Mouse (Mus musculus) adipocyte (in vitro differentiated cells): ENCODE results near the gene Klf12.

Source experiments
- DNase-seq: peaks from one replicate; pipeline ENCODE4 v3.0.0-alpha.2; 2016; ENCODE audit warnings: low spot score

Gene Klf12

DNA sequence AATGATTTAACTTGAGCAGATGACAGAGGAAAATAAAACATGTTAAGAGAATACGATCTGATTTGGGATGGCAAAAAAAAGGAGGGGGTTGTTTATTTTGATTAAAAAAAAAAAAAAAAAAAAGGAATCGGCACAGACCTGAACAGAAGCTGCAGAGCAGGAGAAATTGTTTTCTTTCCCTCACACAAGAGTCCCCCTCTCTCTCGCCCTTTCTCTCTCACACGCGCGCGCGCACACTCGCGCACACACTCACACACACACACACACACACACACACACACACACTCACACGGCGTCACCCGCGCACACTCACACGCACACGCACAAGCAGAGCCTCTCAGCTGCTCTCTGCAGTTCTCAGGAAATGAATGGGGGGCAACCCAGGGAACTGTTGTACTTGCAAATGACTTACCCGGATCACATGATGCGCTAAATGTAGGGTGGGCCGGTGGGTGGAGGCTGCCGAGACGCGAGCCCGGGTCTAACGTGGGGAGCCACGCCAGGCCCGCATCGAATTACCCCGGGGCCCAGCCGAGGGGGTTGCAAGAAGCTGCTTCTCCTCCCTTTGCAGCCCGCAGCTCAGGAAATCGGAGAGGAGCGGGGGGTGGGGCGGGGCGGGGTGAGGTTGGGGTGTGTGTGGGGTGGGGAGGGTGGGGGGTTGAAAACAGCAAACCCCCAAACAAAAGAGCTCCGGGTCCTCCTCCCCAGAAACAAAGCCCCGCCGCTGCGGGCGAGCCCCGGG is at the start of gene Klf12:
TSS of gene Klf12 (minus strand) at position 561 of the 742 bp plus-strand sequence.
- DNase-seq: peak; percentile 10

GRCm38 (mm10) chr14:100333369-100333768 is 48.9 kb upstream of the Klf12 start:
- DNase-seq: peak; percentile 12

- DNase-seq: no peak
These were observed 44.3 kb upstream of the Klf12 start for GRCm38 (mm10) chr14:100328602-100329276.

- no peak for DNase-seq
These were observed 39.8 kb upstream of the Klf12 start for GRCm38 (mm10) chr14:100324303-100324702.

- DNase-seq: no peak
These were observed 37.5 kb upstream of the Klf12 start for GRCm38 (mm10) chr14:100322012-100322411.

DNA sequence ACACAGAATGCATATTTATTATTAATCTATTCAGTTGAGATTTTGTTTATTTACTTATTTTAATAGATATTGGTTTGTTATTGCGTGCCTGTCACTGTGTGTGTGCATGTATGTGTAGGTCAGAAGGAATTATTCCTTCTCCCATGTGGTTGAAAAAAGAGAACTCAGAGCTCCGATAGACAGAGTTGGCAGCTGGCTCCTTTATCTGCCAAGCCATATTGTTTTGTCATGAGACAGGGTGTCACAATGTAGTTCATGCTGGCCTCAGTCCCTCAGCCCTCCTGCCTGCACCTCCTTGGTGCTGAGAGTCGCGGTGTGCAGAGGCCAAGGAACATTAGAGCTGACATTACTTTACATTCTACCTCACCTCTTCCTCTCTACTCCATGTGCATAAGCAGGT is 32.3 kb upstream of the Klf12 start:
- DNase-seq: no peak

- no peak for DNase-seq
These were observed 29.6 kb upstream of the Klf12 start for GRCm38 (mm10) chr14:100314099-100314498.

GRCm38 (mm10) chr14:100300905-100301304 is 16.4 kb upstream of the Klf12 start:
- DNase-seq: no peak

GRCm38 (mm10) chr14:100298892-100299291 is 14.4 kb upstream of the Klf12 start:
- no peak for DNase-seq

GRCm38 (mm10) chr14:100286586-100287241 is 2.2 kb upstream of the Klf12 start:
- no peak for DNase-seq

DNA sequence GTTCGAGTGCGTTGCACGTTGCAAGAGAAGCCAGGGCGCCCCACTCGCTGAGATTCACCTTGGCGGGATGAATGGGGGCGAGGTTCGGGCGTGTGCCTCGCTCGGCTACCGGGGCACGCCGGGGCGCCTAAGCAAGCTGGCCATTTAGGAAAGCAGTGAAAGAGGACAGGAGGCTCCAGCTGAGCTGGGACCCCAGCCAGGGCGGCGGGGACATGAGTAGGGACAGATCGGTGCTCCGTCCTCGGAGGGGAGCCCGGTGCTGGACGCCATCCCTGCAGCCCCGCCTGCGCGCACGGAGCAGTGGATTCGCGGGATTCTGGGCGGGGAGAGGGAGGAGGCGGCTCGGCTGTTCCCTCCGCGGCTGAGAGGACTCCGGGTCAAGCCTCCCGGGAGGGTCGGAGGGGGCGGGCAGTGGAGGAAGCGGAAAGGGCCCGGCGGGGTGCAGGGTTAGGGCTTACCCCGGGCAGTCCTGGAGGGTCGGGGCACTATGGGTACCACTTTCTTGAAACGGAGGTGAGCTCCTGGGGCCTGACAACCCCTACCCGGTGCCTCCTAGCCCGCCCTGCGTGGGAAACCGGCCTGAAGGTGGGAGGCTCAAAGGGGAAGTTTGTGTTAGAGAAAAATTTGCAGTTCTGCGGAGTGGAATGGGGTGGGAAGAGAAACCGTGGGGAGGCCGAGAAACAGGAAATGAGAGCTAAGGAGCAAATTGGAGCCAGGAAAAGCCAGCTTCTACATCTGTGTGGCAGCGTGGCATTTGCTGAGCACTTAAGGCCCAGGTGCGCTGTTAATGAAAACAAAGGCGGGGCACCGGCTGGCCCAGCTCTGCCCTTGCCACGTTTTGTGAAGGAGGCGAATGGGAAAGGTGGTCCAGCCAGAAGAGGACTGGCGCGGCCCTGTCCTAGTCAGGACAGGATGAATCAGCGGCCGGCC is 1.4 kb upstream of the Klf12 start:
- no peak for DNase-seq

DNA sequence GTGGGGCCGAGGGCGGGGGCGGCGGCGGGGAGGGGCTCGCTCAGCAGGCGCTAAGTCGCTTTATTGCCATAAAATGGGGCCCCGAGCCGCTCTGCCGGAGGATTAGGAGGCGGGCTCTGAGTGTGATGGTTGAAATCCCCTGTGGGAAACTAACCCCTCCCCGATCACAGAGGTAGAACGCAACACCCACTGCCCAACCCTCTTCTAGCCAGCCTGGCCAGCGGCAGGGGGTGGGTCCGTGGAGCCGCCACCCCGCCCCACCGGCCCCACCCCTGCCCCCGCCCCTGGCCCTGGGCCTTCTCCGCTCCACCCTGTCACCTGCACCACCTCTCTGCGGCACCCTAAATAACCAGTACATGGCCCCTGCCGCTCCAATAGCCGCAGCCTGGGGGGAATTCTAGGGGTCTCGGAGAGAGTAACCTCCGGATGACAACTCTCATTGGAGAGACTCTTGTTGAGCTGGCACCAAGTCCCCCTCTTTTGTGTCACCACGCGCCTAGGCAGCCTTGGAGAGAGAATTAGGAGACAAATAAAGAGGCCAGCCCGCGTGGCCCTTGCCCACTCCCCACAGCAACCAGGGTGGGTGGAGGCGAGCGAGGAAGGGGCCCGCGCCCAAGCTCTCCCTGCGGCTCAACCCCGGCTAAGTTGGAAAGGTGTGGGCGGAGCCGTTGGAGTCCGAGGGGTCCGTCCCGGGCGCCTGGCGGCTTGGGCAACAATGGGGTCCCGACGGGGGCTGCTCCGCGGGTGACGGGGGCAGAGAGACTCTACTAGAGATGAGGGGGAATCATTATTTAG is 579 bp upstream of the Klf12 start:
- DNase-seq: peak; percentile 2

- DNase-seq: no peak
These were observed 914 bp downstream of the Klf12 start for GRCm38 (mm10) chr14:100283411-100284118.

GRCm38 (mm10) chr14:100282651-100283050 is 1.8 kb downstream of the Klf12 start:
- DNase-seq: no peak

- no peak for DNase-seq
These were observed 2.7 kb downstream of the Klf12 start for GRCm38 (mm10) chr14:100281734-100282133.

GRCm38 (mm10) chr14:100274179-100274578 is 10.3 kb downstream of the Klf12 start:
- DNase-seq: no peak

DNA sequence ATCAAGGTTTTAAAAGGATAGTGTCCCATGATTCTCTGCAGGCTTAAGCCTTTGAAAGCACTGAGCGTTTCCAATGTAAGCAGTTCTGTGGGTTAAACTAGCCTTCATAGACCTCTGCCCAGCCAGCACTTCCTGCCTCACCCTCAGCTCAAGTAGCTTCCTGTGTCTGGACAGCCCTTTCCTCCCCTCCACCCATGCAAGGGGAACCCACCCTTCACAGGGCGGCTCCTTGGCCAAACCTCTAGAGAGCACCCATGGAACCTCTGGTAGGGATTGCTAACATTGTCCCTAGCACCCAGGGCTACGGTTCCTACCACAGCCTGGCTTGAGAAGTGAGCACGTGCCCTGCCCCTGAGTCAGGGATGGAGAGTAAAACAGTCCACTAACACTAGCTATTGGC is 23.9 kb downstream of the Klf12 start:
- no peak for DNase-seq

GRCm38 (mm10) chr14:100243046-100243445 is 41.4 kb downstream of the Klf12 start:
- no peak for DNase-seq

DNA sequence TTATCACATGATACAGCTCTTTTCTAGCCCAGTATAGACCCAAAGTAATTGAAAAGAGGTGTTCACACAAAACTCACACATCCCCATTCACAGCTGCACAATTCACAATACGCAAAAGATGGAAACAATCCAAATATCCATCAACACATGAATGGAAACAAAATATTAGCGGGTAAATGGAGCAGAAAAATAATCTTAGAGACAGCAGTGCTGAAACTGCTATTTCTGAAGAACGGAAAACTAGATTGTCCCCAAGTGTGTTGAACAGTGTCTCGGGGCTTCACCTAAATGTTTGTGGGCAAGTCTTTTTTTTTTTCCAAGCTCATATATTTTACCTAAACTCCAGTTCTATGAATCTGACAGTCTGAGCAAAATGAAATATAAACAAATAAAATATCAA is 44.6 kb downstream of the Klf12 start:
- DNase-seq: no peak

- no peak for DNase-seq
These were observed 47.7 kb downstream of the Klf12 start for GRCm38 (mm10) chr14:100236757-100237156.
